Mouse (Mus musculus): ENCODE results near the gene Coq8a. TPM values are rescaled to one million over a fixed set of nuclear protein-coding genes. Genes with fewer than 3 reads are reported as not detected.

The Coq8a gene
- polyA plus RNA-seq, 1 experiment, result 51.2 TPM

GRCm38 (mm10) chr1:180139158-180139557 is 60.2 kb downstream of the Coq8a start:
- TF ChIP-seq POLR2A (IDR thresholded peaks at IDR 0.05; ENCODE audit: borderline replicate concordance, insufficient read depth, low read length), result no peak
- TF ChIP-seq CTCF (IDR thresholded peaks at IDR 0.05; ENCODE audit: borderline replicate concordance, insufficient read depth, low read depth, low read length), result no peak
- Histone ChIP-seq H3K4me3 (replicated peaks; ENCODE audit: insufficient read depth, low read depth, low read length) (no peak overlapping the region), H3K4me1 (ENCODE audit: control insufficient read depth, insufficient read depth, low read length) (no peaks in the 10 kb centered on the region), H3K27me3 (ENCODE audit: control insufficient read depth, insufficient read depth, low read length) (no peaks in the 10 kb centered on the region), H3K27ac (ENCODE audit: insufficient read depth, low read length) (no peak overlapping the region)
- 90% methylated on average over 4 of the region's 4 CpGs for WGBS
- no peak for DNase-seq

- Histone ChIP-seq H3K4me1 (ENCODE audit: control insufficient read depth, insufficient read depth, low read length) (no peaks in the 10 kb centered on the region), H3K27ac (ENCODE audit: insufficient read depth, low read length) (no peak overlapping the region), H3K27me3 (ENCODE audit: control insufficient read depth, insufficient read depth, low read length) (no peaks in the 10 kb centered on the region), H3K4me3 (replicated peaks; ENCODE audit: insufficient read depth, low read depth, low read length) (no peak overlapping the region)
- 98% methylated on average over 4 of the region's 4 CpGs for WGBS
- DNase-seq, result no peak
- TF ChIP-seq CTCF (IDR thresholded peaks at IDR 0.05; ENCODE audit: borderline replicate concordance, insufficient read depth, low read depth, low read length) (no peak), POLR2A (IDR thresholded peaks at IDR 0.05; ENCODE audit: borderline replicate concordance, insufficient read depth, low read length) (no peak)
Observed at GRCm38 (mm10) chr1:180132187-180132586, 67.2 kb downstream of the Coq8a start.

- Histone ChIP-seq H3K27ac (ENCODE audit: insufficient read depth, low read length) (no peak overlapping the region), H3K4me3 (replicated peaks; ENCODE audit: insufficient read depth, low read depth, low read length) (no peak overlapping the region), H3K27me3 (ENCODE audit: control insufficient read depth, insufficient read depth, low read length) (no peaks in the 10 kb centered on the region), H3K4me1 (ENCODE audit: control insufficient read depth, insufficient read depth, low read length) (no peaks in the 10 kb centered on the region)
- no peak for DNase-seq
- no peak for TF ChIP-seq CTCF (IDR thresholded peaks at IDR 0.05; ENCODE audit: borderline replicate concordance, insufficient read depth, low read depth, low read length)
- TF ChIP-seq POLR2A (IDR thresholded peaks at IDR 0.05; ENCODE audit: borderline replicate concordance, insufficient read depth, low read length), result no peak
- WGBS, result 61% methylated on average over 3 of the region's 3 CpGs
Observed at GRCm38 (mm10) chr1:180131402-180131801, 68.0 kb downstream of the Coq8a start.

- TF ChIP-seq CTCF (IDR thresholded peaks at IDR 0.05; ENCODE audit: borderline replicate concordance, insufficient read depth, low read depth, low read length), result no peak
- no peak for TF ChIP-seq POLR2A (IDR thresholded peaks at IDR 0.05; ENCODE audit: borderline replicate concordance, insufficient read depth, low read length)
- no peak overlapping the region for H3K27ac ChIP-seq (ENCODE audit: insufficient read depth, low read length)
- H3K4me1 ChIP-seq (ENCODE audit: control insufficient read depth, insufficient read depth, low read length), result no peaks in the 10 kb centered on the region
- no peak overlapping the region for H3K4me3 ChIP-seq (replicated peaks; ENCODE audit: insufficient read depth, low read depth, low read length)
- no peak for DNase-seq
- no peaks in the 10 kb centered on the region for H3K27me3 ChIP-seq (ENCODE audit: control insufficient read depth, insufficient read depth, low read length)
- WGBS, result 92% methylated on average over 5 of the region's 5 CpGs
Observed at GRCm38 (mm10) chr1:180128077-180128792, 71.2 kb downstream of the Coq8a start.

- no peaks in the 10 kb centered on the region for H3K27me3 ChIP-seq (ENCODE audit: control insufficient read depth, insufficient read depth, low read length)
- H3K4me3 ChIP-seq (replicated peaks; ENCODE audit: insufficient read depth, low read depth, low read length), result no peak overlapping the region
- WGBS, result 38% methylated on average over 8 of the region's 8 CpGs
- H3K27ac ChIP-seq (ENCODE audit: insufficient read depth, low read length), result no peak overlapping the region
- DNase-seq, result no peak
- TF ChIP-seq POLR2A (IDR thresholded peaks at IDR 0.05; ENCODE audit: borderline replicate concordance, insufficient read depth, low read length), result no peak
- no peak for TF ChIP-seq CTCF (IDR thresholded peaks at IDR 0.05; ENCODE audit: borderline replicate concordance, insufficient read depth, low read depth, low read length)
- H3K4me1 ChIP-seq (ENCODE audit: control insufficient read depth, insufficient read depth, low read length), result no peaks in the 10 kb centered on the region
Observed at GRCm38 (mm10) chr1:180118233-180118632, 81.2 kb downstream of the Coq8a start.

GRCm38 (mm10) chr1:180116525-180116924 is 82.9 kb downstream of the Coq8a start:
- no peak for DNase-seq
- Histone ChIP-seq H3K4me3 (replicated peaks; ENCODE audit: insufficient read depth, low read depth, low read length) (no peak overlapping the region), H3K4me1 (ENCODE audit: control insufficient read depth, insufficient read depth, low read length) (no peaks in the 10 kb centered on the region), H3K27ac (ENCODE audit: insufficient read depth, low read length) (no peak overlapping the region), H3K27me3 (ENCODE audit: control insufficient read depth, insufficient read depth, low read length) (no peaks in the 10 kb centered on the region)
- WGBS, result 88% methylated on average over 1 of the region's 1 CpGs
- TF ChIP-seq POLR2A (IDR thresholded peaks at IDR 0.05; ENCODE audit: borderline replicate concordance, insufficient read depth, low read length) (no peak), CTCF (IDR thresholded peaks at IDR 0.05; ENCODE audit: borderline replicate concordance, insufficient read depth, low read depth, low read length) (peak; percentile 56; the same call in 1 of the 2 replicates)

Other genes starting within 250 kb of the Coq8a start
- gene Cdc42bpa, start 239.1 kb downstream of the Coq8a start, polyA plus RNA-seq (2012; rRNA removed), result 145 and 155 TPM in 2 replicates
- gene Psen2, start 63.8 kb upstream of the Coq8a start, polyA plus RNA-seq (2012; rRNA removed), result 46.6 and 53.2 TPM in 2 replicates
- 31.8 and 34.1 TPM in 2 replicates for gene Itpkb, start 130.9 kb upstream of the Coq8a start, polyA plus RNA-seq (2012; rRNA removed)